Mouse (Mus musculus): ENCODE data around the gene Med13l.

Gene Med13l

GRCm38 (mm10) chr5:118560385-118561085, at the start of gene Med13l:
Gene Med13l, plus strand, starts transcription at chr5:118560679.
- peak; percentile 57 to 68 for DNase-seq

GRCm38 (mm10) chr5:118510969-118511368, 49.5 kb upstream of the Med13l start:
- no peak for DNase-seq

- no peak for DNase-seq
Observed at GRCm38 (mm10) chr5:118513005-118513404, 47.5 kb upstream of the Med13l start.

- DNase-seq: no peak
Observed at GRCm38 (mm10) chr5:118513629-118514526, 46.6 kb upstream of the Med13l start.

GRCm38 (mm10) chr5:118514527-118514831, 46.0 kb upstream of the Med13l start:
- DNase-seq: no peak

- no peak for DNase-seq
Observed at GRCm38 (mm10) chr5:118514842-118515241, 45.6 kb upstream of the Med13l start.

- no peak for DNase-seq
Observed at GRCm38 (mm10) chr5:118515280-118515721, 45.2 kb upstream of the Med13l start.

GRCm38 (mm10) chr5:118516066-118516465, 44.4 kb upstream of the Med13l start:
- no peak for DNase-seq

GRCm38 (mm10) chr5:118516470-118516869, 44.0 kb upstream of the Med13l start:
- DNase-seq: no peak

GRCm38 (mm10) chr5:118520457-118520856, 40.0 kb upstream of the Med13l start:
- DNase-seq: no peak

GRCm38 (mm10) chr5:118524400-118524799, 36.1 kb upstream of the Med13l start:
- no peak for DNase-seq

GRCm38 (mm10) chr5:118525634-118526033, 34.8 kb upstream of the Med13l start:
- no peak for DNase-seq

- no peak for DNase-seq
Observed at GRCm38 (mm10) chr5:118526504-118526903, 34.0 kb upstream of the Med13l start.

GRCm38 (mm10) chr5:118529241-118529640, 31.2 kb upstream of the Med13l start:
- no peak for DNase-seq

- no peak for DNase-seq
Observed at GRCm38 (mm10) chr5:118532125-118532524, 28.4 kb upstream of the Med13l start.

GRCm38 (mm10) chr5:118532659-118533058, 27.8 kb upstream of the Med13l start:
- no peak for DNase-seq

GRCm38 (mm10) chr5:118534407-118534921, 26.0 kb upstream of the Med13l start:
- DNase-seq: no peak

GRCm38 (mm10) chr5:118535130-118535529, 25.3 kb upstream of the Med13l start:
- DNase-seq: no peak

GRCm38 (mm10) chr5:118538487-118538886, 22.0 kb upstream of the Med13l start:
- DNase-seq: no peak

GRCm38 (mm10) chr5:118543816-118544215, 16.7 kb upstream of the Med13l start:
- DNase-seq: no peak

GRCm38 (mm10) chr5:118550493-118550892, 10.0 kb upstream of the Med13l start:
- no peak for DNase-seq

- DNase-seq: no peak
Observed at GRCm38 (mm10) chr5:118553290-118553689, 7.2 kb upstream of the Med13l start.

- DNase-seq: no peak
Observed at GRCm38 (mm10) chr5:118555305-118555704, 5.2 kb upstream of the Med13l start.

- DNase-seq: no peak
Observed at GRCm38 (mm10) chr5:118556387-118556937, 4.0 kb upstream of the Med13l start.

All from thymus, adult 18-20 months (tissue).